Mouse (Mus musculus): ENCODE measurements around the gene Aup1.

- TF ChIP-seq CTCF (IDR thresholded peaks at IDR 0.05; ENCODE audit: control insufficient read depth, insufficient read depth, insufficient read length) (no peak), MAX (IDR thresholded peaks at IDR 0.05) (no peak), USF1 (IDR thresholded peaks at IDR 0.05; ENCODE audit: low read depth) (no peak), CEBPB (IDR thresholded peaks at IDR 0.05; ENCODE audit: low read depth) (no peak), MYOG (IDR thresholded peaks at IDR 0.05; ENCODE audit: control insufficient read depth, extremely low read depth, insufficient read length) (no peak)
Measured at GRCm38 (mm10) chr6:83077630-83078323, 23.5 kb downstream of the Aup1 start, which contains the start of gene Pcgf1.

Measured in C2C12 (cell line).